Mouse (Mus musculus): ENCODE results near the gene Ubtd2. TPM values are rescaled to one million over a fixed set of nuclear protein-coding genes. Genes with fewer than 3 reads are reported as not detected.

Ubtd2 gene
- polyA plus RNA-seq, 1 experiment from 2014 or later = 104 TPM

DNA sequence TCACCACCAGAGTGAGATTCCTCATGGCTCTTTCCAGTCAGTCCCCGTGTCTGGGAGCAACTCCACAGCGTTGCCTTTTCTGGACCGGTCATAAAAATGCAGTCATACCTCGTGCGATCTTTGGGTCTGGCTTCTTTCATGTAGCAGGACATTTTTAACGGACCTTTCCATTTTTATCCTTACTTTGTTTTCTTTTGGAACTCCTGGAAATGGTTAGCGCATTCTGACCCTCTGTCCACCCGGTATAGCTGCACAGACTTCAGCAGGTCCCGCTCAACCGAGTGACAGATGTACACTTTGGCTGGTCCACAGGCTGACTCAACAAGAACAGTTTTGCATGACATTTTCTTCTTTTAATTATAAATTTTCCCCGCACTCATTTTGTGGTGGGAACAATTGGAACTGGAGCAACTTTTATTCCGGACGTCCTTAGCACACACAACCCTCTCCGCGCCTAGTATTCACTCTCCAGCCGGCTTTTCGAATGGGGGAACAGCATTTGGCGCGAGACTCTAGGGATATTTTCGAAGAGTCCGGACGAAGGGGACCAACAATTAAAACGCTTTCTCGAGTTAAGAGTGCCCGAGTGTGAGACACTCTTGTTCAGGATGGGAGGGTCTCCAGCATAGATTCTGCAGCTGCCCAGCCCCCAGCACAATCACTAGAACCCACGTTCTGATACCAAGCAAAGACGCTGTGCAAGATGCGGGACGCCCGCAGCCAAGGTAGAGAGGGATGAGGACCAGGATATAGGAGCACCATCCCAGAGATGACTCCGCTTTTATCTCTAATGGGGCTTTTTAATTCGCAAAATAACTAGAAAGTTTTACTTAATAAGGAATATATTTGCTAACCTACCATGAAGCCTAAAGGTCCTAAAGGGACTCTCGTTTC lies 76.9 kb downstream of the Ubtd2 start, which contains the start of gene Efcab9:
Gene Efcab9, minus strand, starts transcription at position 211 of the 894 bp plus-strand sequence.
- Histone ChIP-seq H3K27ac (replicated peaks; ENCODE audit: low read depth, low read length) (no peak within 1 kb of the TSS), H3K27me3 (ENCODE audit: control insufficient read depth, insufficient read depth, low read length) (0 out of 2 replicates have a peak, but pooled peaks cover 2% of the 10 kb centered on the region), H3K9ac (replicated peaks; ENCODE audit: low read length) (peak within 1 kb of the TSS; percentile 38), H3K4me2 (ENCODE audit: low read depth, low read length) (peak within 1 kb of the TSS; percentile 98), H3K4me1 (ENCODE audit: control insufficient read depth, insufficient read depth, low read length) (no peaks in the 10 kb centered on the region; the same call in none of the 2 replicates), H3K4me3 (ENCODE audit: low read depth, low read length) (peak within 1 kb of the TSS; percentile 59), H3K9me3 (replicated peaks; ENCODE audit: control insufficient read depth, low read length) (no peaks in the 10 kb centered on the region), H3K36me3 (replicated peaks; ENCODE audit: control insufficient read depth, insufficient read depth, low read depth, low read length) (no peaks in the 10 kb centered on the region)
- DNase-seq (ENCODE audit: low spot score) = peak; percentile 24
- ATAC-seq (replicated peaks; ENCODE audit: insufficient number of reproducible peaks, low FRiP score, low TSS enrichment, low read depth) = no peak
- 6% methylated on average over 33 of the region's 33 CpGs for WGBS

DNA sequence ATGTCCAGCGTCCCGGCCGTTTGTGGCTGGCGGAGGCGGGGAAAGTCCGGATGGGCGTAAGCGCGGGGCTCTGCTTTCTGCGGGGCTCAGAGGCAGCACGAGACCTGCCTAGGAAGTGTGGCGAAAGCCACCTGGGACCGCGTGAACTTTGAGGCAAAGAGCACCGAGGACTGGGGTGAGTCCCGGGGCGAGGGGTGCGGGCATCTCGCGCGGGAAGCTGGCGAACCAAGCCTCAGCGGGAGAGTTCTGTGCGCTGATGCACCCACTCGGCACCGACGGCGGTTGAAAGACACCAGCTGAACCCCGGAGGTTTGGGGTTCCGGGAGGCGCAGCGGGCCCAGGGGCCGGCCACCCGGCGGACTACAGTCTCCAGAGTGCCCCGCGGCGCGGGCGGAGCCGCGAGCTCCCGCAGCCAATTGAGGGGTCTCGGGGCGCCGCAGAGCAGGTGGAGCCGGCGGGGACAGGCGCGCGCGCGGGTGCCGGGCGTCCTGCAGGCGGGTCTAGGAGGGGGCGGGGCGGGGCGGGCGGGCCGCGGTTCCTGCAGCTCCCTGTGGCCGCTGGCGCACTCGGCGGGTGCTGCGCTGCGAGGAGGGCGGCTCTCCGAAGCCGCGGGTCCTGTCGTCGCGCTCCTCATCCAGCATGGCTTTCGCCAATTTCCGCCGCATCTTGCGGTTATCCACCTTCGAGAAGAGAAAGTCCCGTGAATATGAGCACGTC lies 77.8 kb downstream of the Ubtd2 start, which contains the start of gene Stk10:
Gene Stk10, plus strand, starts transcription at position 541 of the 717 bp plus-strand sequence.
- peak within 1 kb of the TSS; percentile 59 for H3K4me3 ChIP-seq (ENCODE audit: low read depth, low read length)
- H3K9ac ChIP-seq (replicated peaks; ENCODE audit: low read length) = peak within 1 kb of the TSS; percentile 38
- ATAC-seq (replicated peaks; ENCODE audit: insufficient number of reproducible peaks, low FRiP score, low TSS enrichment, low read depth) = peak; percentile 89
- peak within 1 kb of the TSS; percentile 98 for H3K4me2 ChIP-seq (ENCODE audit: low read depth, low read length)
- H3K4me1 ChIP-seq (ENCODE audit: control insufficient read depth, insufficient read depth, low read length) = no peaks in the 10 kb centered on the region; the same call in none of the 2 replicates
- under 1% methylated on average over 78 of the region's 82 CpGs for WGBS
- no peak within 1 kb of the TSS for H3K27ac ChIP-seq (replicated peaks; ENCODE audit: low read depth, low read length)
- peak; percentile 88 for DNase-seq (ENCODE audit: low spot score)
- no peaks in the 10 kb centered on the region for H3K9me3 ChIP-seq (replicated peaks; ENCODE audit: control insufficient read depth, low read length)
- 0 out of 2 replicates have a peak, but pooled peaks cover 2% of the 10 kb centered on the region for H3K27me3 ChIP-seq (ENCODE audit: control insufficient read depth, insufficient read depth, low read length)
- H3K36me3 ChIP-seq (replicated peaks; ENCODE audit: control insufficient read depth, insufficient read depth, low read depth, low read length) = no peaks in the 10 kb centered on the region

DNA sequence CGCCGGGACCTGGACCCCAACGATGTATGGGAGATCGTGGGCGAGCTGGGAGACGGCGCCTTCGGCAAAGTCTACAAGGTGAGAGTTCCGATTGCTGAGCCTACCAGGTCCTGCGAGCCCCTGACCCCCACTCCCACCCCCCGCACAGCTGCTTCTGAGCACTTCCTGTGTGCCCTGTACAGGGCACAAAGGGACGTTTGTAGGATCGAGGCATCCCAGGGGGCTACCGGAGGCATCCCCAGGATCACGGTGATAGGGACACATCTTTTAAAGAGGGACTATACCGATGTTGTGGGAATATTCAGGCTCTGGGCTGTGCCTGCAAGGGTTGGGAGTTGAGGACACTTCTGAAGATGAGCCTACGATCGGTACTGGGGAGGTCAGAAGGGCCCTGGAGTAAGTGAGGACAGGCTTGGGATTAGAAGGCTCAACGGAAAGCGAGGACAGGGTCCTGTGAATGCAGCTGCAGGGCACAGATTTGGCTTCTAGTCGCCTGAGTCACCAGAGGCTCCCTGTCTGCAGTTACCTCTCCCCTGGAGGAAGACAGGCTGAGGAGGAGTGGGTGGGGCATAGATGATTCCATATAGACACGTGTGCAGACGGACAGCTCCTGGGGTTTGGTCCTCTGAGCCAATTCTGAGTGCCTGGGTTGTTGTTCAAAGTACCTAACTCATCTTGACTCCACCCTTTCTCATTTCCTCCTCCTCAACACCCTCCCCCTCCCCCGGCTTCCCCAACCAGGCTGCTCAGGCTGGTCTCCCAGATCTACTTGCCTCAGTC lies 78.5 kb downstream of the Ubtd2 start:
- no peaks in the 10 kb centered on the region for H3K36me3 ChIP-seq (replicated peaks; ENCODE audit: control insufficient read depth, insufficient read depth, low read depth, low read length)
- under 1% methylated on average over 24 of the region's 24 CpGs for WGBS
- H3K4me3 ChIP-seq (ENCODE audit: low read depth, low read length) = peak overlapping the region; percentile 59
- peak; percentile 32 for DNase-seq (ENCODE audit: low spot score)
- ATAC-seq (replicated peaks; ENCODE audit: insufficient number of reproducible peaks, low FRiP score, low TSS enrichment, low read depth) = peak; percentile 12; the same call in 1 of the 2 replicates
- H3K27me3 ChIP-seq (ENCODE audit: control insufficient read depth, insufficient read depth, low read length) = 0 out of 2 replicates have a peak, but pooled peaks cover 2% of the 10 kb centered on the region
- peak overlapping the region; percentile 98 for H3K4me2 ChIP-seq (ENCODE audit: low read depth, low read length)
- H3K9ac ChIP-seq (replicated peaks; ENCODE audit: low read length) = peak overlapping the region; percentile 38
- H3K27ac ChIP-seq (replicated peaks; ENCODE audit: low read depth, low read length) = no peak overlapping the region
- no peaks in the 10 kb centered on the region for H3K9me3 ChIP-seq (replicated peaks; ENCODE audit: control insufficient read depth, low read length)
- H3K4me1 ChIP-seq (ENCODE audit: control insufficient read depth, insufficient read depth, low read length) = no peaks in the 10 kb centered on the region; the same call in none of the 2 replicates

DNA sequence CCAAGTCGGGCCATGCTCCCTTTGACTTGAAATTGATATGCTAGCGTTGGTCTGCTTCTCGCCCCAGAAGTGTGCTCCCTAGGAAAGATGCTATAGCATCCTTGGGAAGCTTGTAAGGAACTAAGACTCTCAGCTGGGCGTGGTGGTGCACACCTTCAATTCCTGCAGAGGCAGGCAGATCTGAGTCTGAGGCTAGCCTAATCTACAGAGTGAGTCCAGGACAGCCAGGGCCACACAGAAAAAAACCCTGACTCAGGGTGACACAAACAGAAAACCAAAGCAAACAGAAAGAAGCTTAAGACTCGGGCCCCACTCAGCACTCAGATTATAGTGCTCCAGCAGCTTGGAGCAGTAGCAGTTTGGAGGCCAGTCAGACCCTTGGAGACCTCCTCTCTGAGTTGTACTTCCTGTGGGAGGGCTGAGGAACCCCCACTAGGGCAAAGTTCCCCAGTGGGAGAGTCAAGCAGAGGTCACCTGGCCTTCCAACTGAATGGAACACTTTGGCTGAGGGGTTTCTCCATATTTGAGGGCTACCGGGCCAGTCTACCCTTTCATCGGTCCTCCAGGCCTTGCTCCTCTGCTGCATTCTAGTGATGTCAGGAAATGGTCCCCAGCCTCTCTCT lies 79.4 kb downstream of the Ubtd2 start:
- DNase-seq (ENCODE audit: low spot score) (no peak), ATAC-seq (replicated peaks; ENCODE audit: insufficient number of reproducible peaks, low FRiP score, low TSS enrichment, low read depth) (no peak)
- Histone ChIP-seq H3K27ac (replicated peaks; ENCODE audit: low read depth, low read length) (no peak overlapping the region), H3K4me3 (ENCODE audit: low read depth, low read length) (no peak overlapping the region), H3K27me3 (ENCODE audit: control insufficient read depth, insufficient read depth, low read length) (0 out of 2 replicates have a peak, but pooled peaks cover 2% of the 10 kb centered on the region), H3K9me3 (replicated peaks; ENCODE audit: control insufficient read depth, low read length) (no peaks in the 10 kb centered on the region), H3K36me3 (replicated peaks; ENCODE audit: control insufficient read depth, insufficient read depth, low read depth, low read length) (no peaks in the 10 kb centered on the region), H3K4me1 (ENCODE audit: control insufficient read depth, insufficient read depth, low read length) (no peaks in the 10 kb centered on the region; the same call in none of the 2 replicates), H3K9ac (replicated peaks; ENCODE audit: low read length) (no peak overlapping the region), H3K4me2 (ENCODE audit: low read depth, low read length) (no peak overlapping the region; the same call in 1 of the 2 replicates)
- WGBS = 72% methylated on average over 7 of the region's 7 CpGs

DNA sequence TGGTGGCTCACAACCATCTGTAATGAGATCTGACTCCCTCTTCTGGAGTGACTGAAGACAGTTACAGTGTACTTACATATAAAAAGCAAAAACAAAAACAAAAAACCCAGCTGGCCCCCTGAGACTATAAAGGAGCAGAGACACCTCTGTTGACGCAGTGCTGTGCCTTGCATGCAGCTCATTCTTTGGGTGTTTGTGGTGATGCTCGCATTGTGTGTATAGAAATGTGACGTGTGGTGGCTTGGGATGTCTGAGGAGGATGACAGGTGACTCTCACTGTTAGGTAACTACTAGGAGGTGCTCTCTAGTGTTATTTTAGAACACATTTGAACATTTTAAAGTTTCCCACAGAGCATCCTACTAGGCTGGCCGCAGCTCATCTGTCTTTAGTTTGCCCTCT lies 80.5 kb downstream of the Ubtd2 start:
- Histone ChIP-seq H3K27me3 (ENCODE audit: control insufficient read depth, insufficient read depth, low read length) (0 out of 2 replicates have a peak, but pooled peaks cover 2% of the 10 kb centered on the region), H3K4me2 (ENCODE audit: low read depth, low read length) (no peak overlapping the region), H3K27ac (replicated peaks; ENCODE audit: low read depth, low read length) (no peak overlapping the region), H3K4me3 (ENCODE audit: low read depth, low read length) (no peak overlapping the region), H3K36me3 (replicated peaks; ENCODE audit: control insufficient read depth, insufficient read depth, low read depth, low read length) (no peaks in the 10 kb centered on the region), H3K4me1 (ENCODE audit: control insufficient read depth, insufficient read depth, low read length) (no peaks in the 10 kb centered on the region; the same call in none of the 2 replicates), H3K9me3 (replicated peaks; ENCODE audit: control insufficient read depth, low read length) (no peaks in the 10 kb centered on the region), H3K9ac (replicated peaks; ENCODE audit: low read length) (no peak overlapping the region)
- DNase-seq (ENCODE audit: low spot score) = no peak
- WGBS = 91% methylated on average over 4 of the region's 4 CpGs
- no peak for ATAC-seq (replicated peaks; ENCODE audit: insufficient number of reproducible peaks, low FRiP score, low TSS enrichment, low read depth)

- H3K4me3 ChIP-seq (ENCODE audit: low read depth, low read length) = no peak overlapping the region
- H3K4me2 ChIP-seq (ENCODE audit: low read depth, low read length) = no peak overlapping the region
- no peak overlapping the region for H3K9ac ChIP-seq (replicated peaks; ENCODE audit: low read length)
- ATAC-seq (replicated peaks; ENCODE audit: insufficient number of reproducible peaks, low FRiP score, low TSS enrichment, low read depth) (no peak), DNase-seq (ENCODE audit: low spot score) (no peak)
- no peaks in the 10 kb centered on the region for H3K36me3 ChIP-seq (replicated peaks; ENCODE audit: control insufficient read depth, insufficient read depth, low read depth, low read length)
- no peaks in the 10 kb centered on the region for H3K9me3 ChIP-seq (replicated peaks; ENCODE audit: control insufficient read depth, low read length)
- H3K27ac ChIP-seq (replicated peaks; ENCODE audit: low read depth, low read length) = no peak overlapping the region
- 0 out of 2 replicates have a peak, but pooled peaks cover 2% of the 10 kb centered on the region for H3K27me3 ChIP-seq (ENCODE audit: control insufficient read depth, insufficient read depth, low read length)
- WGBS = 38% methylated on average over 7 of the region's 7 CpGs
- H3K4me1 ChIP-seq (ENCODE audit: control insufficient read depth, insufficient read depth, low read length) = no peaks in the 10 kb centered on the region; the same call in none of the 2 replicates
These were observed 81.8 kb downstream of the Ubtd2 start for GRCm38 (mm10) chr11:32536954-32537353.

DNA sequence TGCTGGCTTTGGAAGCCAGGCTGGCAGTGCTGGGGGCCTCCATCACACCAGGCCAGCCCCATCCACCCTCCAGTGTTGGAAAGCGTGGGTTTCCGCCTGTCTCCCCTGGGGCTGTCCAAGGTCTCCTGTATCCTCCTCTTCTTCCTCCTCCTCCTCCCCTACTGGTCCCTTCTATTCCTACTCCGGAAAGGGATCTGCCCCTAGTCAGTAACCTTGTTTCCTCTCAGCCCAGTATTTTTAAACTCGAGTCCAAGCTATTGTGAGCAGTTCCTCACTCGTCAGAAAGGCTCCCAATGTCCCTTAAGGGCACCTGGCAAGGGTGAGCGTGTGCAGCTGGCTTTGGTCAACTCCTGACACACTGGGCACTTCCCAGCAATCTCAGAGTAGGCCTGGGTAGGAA lies 83.3 kb downstream of the Ubtd2 start:
- no peaks in the 10 kb centered on the region for H3K9me3 ChIP-seq (replicated peaks; ENCODE audit: control insufficient read depth, low read length)
- H3K9ac ChIP-seq (replicated peaks; ENCODE audit: low read length) = no peak overlapping the region
- H3K4me2 ChIP-seq (ENCODE audit: low read depth, low read length) = no peak overlapping the region
- H3K27me3 ChIP-seq (ENCODE audit: control insufficient read depth, insufficient read depth, low read length) = 0 out of 2 replicates have a peak, but pooled peaks cover 2% of the 10 kb centered on the region
- no peak for DNase-seq (ENCODE audit: low spot score)
- no peaks in the 10 kb centered on the region; the same call in 1 of the 2 replicates for H3K4me1 ChIP-seq (ENCODE audit: control insufficient read depth, insufficient read depth, low read length)
- WGBS = 60% methylated on average over 6 of the region's 6 CpGs
- no peaks in the 10 kb centered on the region for H3K36me3 ChIP-seq (replicated peaks; ENCODE audit: control insufficient read depth, insufficient read depth, low read depth, low read length)
- no peak for ATAC-seq (replicated peaks; ENCODE audit: insufficient number of reproducible peaks, low FRiP score, low TSS enrichment, low read depth)
- no peak overlapping the region for H3K4me3 ChIP-seq (ENCODE audit: low read depth, low read length)
- no peak overlapping the region for H3K27ac ChIP-seq (replicated peaks; ENCODE audit: low read depth, low read length)
